Mouse (Mus musculus) heart, postnatal 0 days (tissue): Measurements from ENCODE around the gene Narfl.

Source experiments
- CTCF ChIP-seq: IDR thresholded peaks from 2 replicates; pipeline ENCODE4 v1.5.1; 2016; ENCODE audit warnings: antibody characterized with exemption, control low read depth, low read depth
- EP300 ChIP-seq: IDR thresholded peaks from 2 replicates; pipeline ENCODE4 v1.6.1; 2016; ENCODE audit warnings: antibody characterized with exemption, low read depth

- TF ChIP-seq CTCF, result no peak
- TF ChIP-seq EP300, result no peak
Observed at GRCm38 (mm10) chr17:25817662-25818061, 44.1 kb downstream of the Narfl start.
